In genomic region chr2:44242628-44243255, GRCm38 (mm10) we compare ENCODE assay signal across 11 mouse cellular contexts.
A peak's percentile ranks its signal among the peaks of the same experiment; 100 is the strongest.
DNase-seq lines count a peak whose midpoint lies in the region; ATAC-seq and TF ChIP-seq lines count a peak whose summit lies in the region.
"Had no signal": no experiment of that assay in that cellular context is flagged by ENCODE, and none has a peak within 500 bp of the region (broad histone marks: within the 10 kb centered on the region; RNA-seq: fewer than 3 reads in every experiment).

No protein-coding gene starts in this region.

- H3K27ac ChIP-seq in lung, embryonic 14.5 days (ENCODE audit: low read depth): no peak overlapping the region
- no peak overlapping the region for H3K27ac ChIP-seq in lung, postnatal 0 days (ENCODE audit: low read length)
- peak overlapping the region; percentile 61 for H3K27ac ChIP-seq in neural tube, embryonic 15.5 days (replicated peaks)
- H3K27ac ChIP-seq: liver, embryonic 13.5 days had no signal

- H3K9ac ChIP-seq in lung, embryonic 14.5 days: no peak overlapping the region
- H3K9ac ChIP-seq in lung, postnatal 0 days (replicated peaks; ENCODE audit: low read depth): no peak overlapping the region
- no peak overlapping the region for H3K9ac ChIP-seq in neural tube, embryonic 15.5 days (replicated peaks)
- H3K9ac ChIP-seq: liver, embryonic 13.5 days had no signal

- ATAC-seq in cerebellum, adult (ENCODE audit: insufficient number of reproducible peaks, low FRiP score, low TSS enrichment): no peak
- no peak for ATAC-seq in lung, embryonic 14.5 days (ENCODE audit: insufficient read depth)
- ATAC-seq in lung, postnatal 0 days: no peak
- ATAC-seq in neural tube, embryonic 15.5 days (ENCODE audit: low FRiP score): peak; percentile 76
- ATAC-seq: Patski had no signal

- no peaks in the 10 kb centered on the region for H3K4me1 ChIP-seq in lung, embryonic 14.5 days (ENCODE audit: insufficient read depth)
- H3K4me1 ChIP-seq in lung, postnatal 0 days (ENCODE audit: insufficient read depth, low read depth, low read length): no peaks in the 10 kb centered on the region
- peaks cover 20% of the 10 kb centered on the region for H3K4me1 ChIP-seq in neural tube, embryonic 15.5 days
- H3K4me1 ChIP-seq: liver, embryonic 13.5 days had no signal

- DNase-seq in cerebellum, postnatal 14 days: peak; percentile 21 to 36
- peak; percentile 60 for DNase-seq in lung, embryonic 14.5 days
- no peak for DNase-seq in lung, postnatal 0 days (ENCODE audit: low spot score)
- DNase-seq in kidney, postnatal 25 days: peak; percentile 31 to 39
- DNase-seq in adrenal gland, adult 8-10 months: no peak
- no peak for DNase-seq in natural killer cell, adult 2 months (ENCODE audit: low spot score in 2 of 2)
- DNase-seq: liver, embryonic 13.5 days; thymus, postnatal 14 days had no signal

- 70% methylated on average over 15 of the region's 15 CpGs for WGBS in lung, embryonic 14.5 days
- 76% methylated on average over 15 of the region's 15 CpGs for WGBS in lung, postnatal 0 days
- 38% methylated on average over 15 of the region's 15 CpGs for WGBS in neural tube, embryonic 15.5 days

- TF ChIP-seq EP300 in lung, postnatal 0 days (IDR thresholded peaks at IDR 0.05): no peak

- H3K9me3 ChIP-seq in lung, embryonic 14.5 days (ENCODE audit: low read depth, low read length): no peaks in the 10 kb centered on the region
- H3K9me3 ChIP-seq in lung, postnatal 0 days (ENCODE audit: low read length): no peaks in the 10 kb centered on the region
- H3K9me3 ChIP-seq in neural tube, embryonic 15.5 days (replicated peaks): no peaks in the 10 kb centered on the region
- H3K9me3 ChIP-seq: liver, embryonic 13.5 days had no signal

- H3K4me2 ChIP-seq in lung, embryonic 14.5 days: no peak overlapping the region
- no peak overlapping the region for H3K4me2 ChIP-seq in lung, postnatal 0 days (replicated peaks; ENCODE audit: low read depth, low read length)
- H3K4me2 ChIP-seq in neural tube, embryonic 15.5 days: peak overlapping the region; percentile 33
- H3K4me2 ChIP-seq: liver, embryonic 13.5 days had no signal

- no peaks in the 10 kb centered on the region for H3K27me3 ChIP-seq in lung, embryonic 14.5 days (ENCODE audit: insufficient read depth, low read length)
- no peaks in the 10 kb centered on the region for H3K27me3 ChIP-seq in lung, postnatal 0 days (replicated peaks; ENCODE audit: insufficient read depth, low read length)
- H3K27me3 ChIP-seq in neural tube, embryonic 15.5 days (replicated peaks): no peaks in the 10 kb centered on the region
- H3K27me3 ChIP-seq: liver, embryonic 13.5 days had no signal

- H3K36me3 ChIP-seq in lung, embryonic 14.5 days (ENCODE audit: insufficient read depth): no peaks in the 10 kb centered on the region
- no peaks in the 10 kb centered on the region for H3K36me3 ChIP-seq in lung, postnatal 0 days (ENCODE audit: insufficient read depth, low read length)
- no peaks in the 10 kb centered on the region for H3K36me3 ChIP-seq in neural tube, embryonic 15.5 days
- H3K36me3 ChIP-seq: liver, embryonic 13.5 days had no signal

- TF ChIP-seq CTCF in lung, embryonic 14.5 days (IDR thresholded peaks at IDR 0.05; ENCODE audit: low read depth): no peak
- TF ChIP-seq CTCF in lung, postnatal 0 days (IDR thresholded peaks at IDR 0.05): no peak

- no peak overlapping the region for H3K4me3 ChIP-seq in lung, embryonic 14.5 days (ENCODE audit: low read depth, low read length)
- H3K4me3 ChIP-seq in lung, postnatal 0 days (ENCODE audit: low read depth, low read length): no peak overlapping the region
- H3K4me3 ChIP-seq in neural tube, embryonic 15.5 days (replicated peaks): no peak overlapping the region
- H3K4me3 ChIP-seq: liver, embryonic 13.5 days had no signal

Comparison
In these comparisons a context has a peak if more than half of its experiments do, and no peak if none do; other contexts are left out.
1. DNase-seq: peak in cerebellum, postnatal 14 days (2 of 2), lung, embryonic 14.5 days (single experiment) and kidney, postnatal 25 days (2 of 2); none in lung, postnatal 0 days (single experiment), adrenal gland, adult 8-10 months (single experiment) and natural killer cell, adult 2 months (0 of 2).